Mouse (Mus musculus): Measurements from ENCODE around the gene Map2k5. TPM values are rescaled to one million over a fixed set of nuclear protein-coding genes. Genes with fewer than 3 reads are reported as not detected.
A peak's percentile ranks its signal among the peaks of the same experiment; 100 is the strongest.

Gene Map2k5
- polyA plus RNA-seq, 1 experiment from 2014 or later, result 29.1 TPM

- Histone ChIP-seq H3K27ac (ENCODE audit: low read length) (no peak overlapping the region), H3K4me1 (ENCODE audit: control insufficient read depth, insufficient read depth, low read length) (peaks cover 11% of the 10 kb centered on the region), H3K27me3 (ENCODE audit: control insufficient read depth, insufficient read depth, low read length) (peaks cover 79% of the 10 kb centered on the region), H3K4me3 (ENCODE audit: low read length) (no peak overlapping the region), H3K36me3 (ENCODE audit: control insufficient read depth, insufficient read depth) (no peaks in the 10 kb centered on the region), H3K9ac (ENCODE audit: low read length) (no peak overlapping the region), H3K9me3 (replicated peaks; ENCODE audit: control insufficient read depth, low read length) (peaks cover 3% of the 10 kb centered on the region), H3K4me2 (ENCODE audit: low read depth, low read length) (no peak overlapping the region)
- ATAC-seq (replicated peaks; ENCODE audit: extremely low read depth, insufficient read depth, low FRiP score), result peak; percentile 72; the same call in 1 of the 2 replicates
- under 1% methylated on average over 20 of the region's 20 CpGs for WGBS
These were observed 226.4 kb downstream of the Map2k5 start for GRCm38 (mm10) chr9:63151072-63151870.

- Histone ChIP-seq H3K4me2 (ENCODE audit: low read depth, low read length) (no peak overlapping the region), H3K9ac (ENCODE audit: low read length) (no peak overlapping the region), H3K9me3 (replicated peaks; ENCODE audit: control insufficient read depth, low read length) (peaks cover 3% of the 10 kb centered on the region), H3K4me3 (ENCODE audit: low read length) (no peak overlapping the region), H3K27ac (ENCODE audit: low read length) (no peak overlapping the region), H3K36me3 (ENCODE audit: control insufficient read depth, insufficient read depth) (no peaks in the 10 kb centered on the region), H3K4me1 (ENCODE audit: control insufficient read depth, insufficient read depth, low read length) (peaks cover 14% of the 10 kb centered on the region), H3K27me3 (ENCODE audit: control insufficient read depth, insufficient read depth, low read length) (peaks cover 86% of the 10 kb centered on the region)
- WGBS, result 3% methylated on average over 27 of the region's 27 CpGs
- no peak for ATAC-seq (replicated peaks; ENCODE audit: extremely low read depth, insufficient read depth, low FRiP score)
These were observed 227.5 kb downstream of the Map2k5 start for GRCm38 (mm10) chr9:63150086-63150800.

- Histone ChIP-seq H3K4me3 (ENCODE audit: low read length) (peak overlapping the region; percentile 52), H3K4me1 (ENCODE audit: control insufficient read depth, insufficient read depth, low read length) (peaks cover 20% of the 10 kb centered on the region)
- 3% methylated on average over 20 of the region's 20 CpGs for WGBS
These were observed 228.3 kb downstream of the Map2k5 start for GRCm38 (mm10) chr9:63149372-63149766.

GRCm38 (mm10) chr9:63148410-63149371 is 229.0 kb downstream of the Map2k5 start, which contains the start of gene Skor1:
TSS of gene Skor1 (minus strand) at chr9:63148961.
- H3K36me3 ChIP-seq (ENCODE audit: control insufficient read depth, insufficient read depth), result no peaks in the 10 kb centered on the region
- no peak within 1 kb of the TSS for H3K27ac ChIP-seq (ENCODE audit: low read length)
- peaks cover 25% of the 10 kb centered on the region for H3K4me1 ChIP-seq (ENCODE audit: control insufficient read depth, insufficient read depth, low read length)
- H3K4me2 ChIP-seq (ENCODE audit: low read depth, low read length), result peak within 1 kb of the TSS; percentile 67
- H3K9ac ChIP-seq (ENCODE audit: low read length), result no peak within 1 kb of the TSS
- peak within 1 kb of the TSS; percentile 52 for H3K4me3 ChIP-seq (ENCODE audit: low read length)
- H3K9me3 ChIP-seq (replicated peaks; ENCODE audit: control insufficient read depth, low read length), result peaks cover 3% of the 10 kb centered on the region
- peaks cover 100% of the 10 kb centered on the region for H3K27me3 ChIP-seq (ENCODE audit: control insufficient read depth, insufficient read depth, low read length)
- no peak for ATAC-seq (replicated peaks; ENCODE audit: extremely low read depth, insufficient read depth, low FRiP score)
- under 1% methylated on average over 83 of the region's 108 CpGs for WGBS

More at GRCm38 (mm10) chr9:63149372-63149766, 228.3 kb downstream of the Map2k5 start:
- no peak for ATAC-seq (replicated peaks; ENCODE audit: extremely low read depth, insufficient read depth, low FRiP score)
- Histone ChIP-seq H3K27ac (ENCODE audit: low read length) (no peak overlapping the region), H3K27me3 (ENCODE audit: control insufficient read depth, insufficient read depth, low read length) (peaks cover 95% of the 10 kb centered on the region), H3K4me2 (ENCODE audit: low read depth, low read length) (peak overlapping the region; percentile 67), H3K9me3 (replicated peaks; ENCODE audit: control insufficient read depth, low read length) (peaks cover 3% of the 10 kb centered on the region), H3K36me3 (ENCODE audit: control insufficient read depth, insufficient read depth) (no peaks in the 10 kb centered on the region), H3K9ac (ENCODE audit: low read length) (no peak overlapping the region)

DNA sequence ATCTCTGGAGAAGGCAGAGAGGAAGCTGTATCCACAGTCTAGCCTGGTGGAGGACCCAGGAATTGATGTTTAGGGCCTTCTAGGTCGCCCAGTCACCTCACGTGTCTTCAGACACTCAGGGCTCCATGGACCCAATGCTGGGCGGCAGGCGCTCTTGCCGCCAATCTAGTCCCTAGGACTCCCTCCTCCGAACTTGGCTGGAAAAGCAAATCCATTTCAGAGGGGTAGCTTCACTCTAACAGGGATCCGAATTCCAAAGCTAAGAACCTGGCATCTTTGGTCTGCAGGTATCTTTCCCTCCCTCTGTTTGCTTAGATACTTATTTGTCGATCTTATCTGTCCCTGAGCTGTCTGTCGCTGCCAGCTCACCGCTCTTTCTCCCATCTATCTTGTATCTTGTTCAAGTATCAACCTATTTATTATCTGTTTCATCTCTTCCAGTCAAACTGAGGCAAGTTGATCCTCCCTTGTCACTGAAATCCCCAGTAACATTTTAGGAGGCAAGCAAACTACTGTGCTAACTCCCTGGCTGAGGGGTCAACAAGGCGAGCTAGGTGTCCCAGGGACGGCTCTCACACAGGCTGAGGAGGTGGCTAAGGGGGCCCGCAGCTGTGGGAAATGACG is 229.8 kb downstream of the Map2k5 start:
- WGBS, result 2% methylated on average over 14 of the region's 14 CpGs
- peaks cover 25% of the 10 kb centered on the region for H3K4me1 ChIP-seq (ENCODE audit: control insufficient read depth, insufficient read depth, low read length)

DNA sequence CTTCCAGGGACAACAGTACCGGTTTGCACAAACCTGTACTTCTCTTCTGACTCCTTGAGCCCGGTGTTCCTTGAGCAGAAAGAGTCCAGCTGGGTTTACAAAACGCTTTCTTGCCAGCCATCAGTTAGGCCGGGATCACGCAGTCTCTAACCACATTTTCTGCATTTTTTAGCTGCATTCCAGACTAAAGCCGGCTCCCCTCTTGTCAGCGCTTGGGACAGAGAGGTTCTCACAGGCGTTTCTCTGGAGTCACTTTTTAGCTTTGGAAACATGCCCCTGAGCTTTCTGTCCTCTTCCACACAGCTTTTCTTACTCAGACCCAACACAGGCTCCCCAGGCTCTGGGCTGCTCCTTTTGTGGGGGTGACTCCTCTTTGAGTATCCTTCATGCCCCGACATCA is 230.4 kb downstream of the Map2k5 start:
- Histone ChIP-seq H3K36me3 (ENCODE audit: control insufficient read depth, insufficient read depth) (no peaks in the 10 kb centered on the region), H3K4me2 (ENCODE audit: low read depth, low read length) (no peak overlapping the region), H3K4me1 (ENCODE audit: control insufficient read depth, insufficient read depth, low read length) (peaks cover 30% of the 10 kb centered on the region), H3K9me3 (replicated peaks; ENCODE audit: control insufficient read depth, low read length) (no peaks in the 10 kb centered on the region), H3K27me3 (ENCODE audit: control insufficient read depth, insufficient read depth, low read length) (peaks cover 100% of the 10 kb centered on the region), H3K9ac (ENCODE audit: low read length) (no peak overlapping the region), H3K27ac (ENCODE audit: low read length) (no peak overlapping the region), H3K4me3 (ENCODE audit: low read length) (peak overlapping the region; percentile 50; the same call in 1 of the 2 replicates)
- ATAC-seq (replicated peaks; ENCODE audit: extremely low read depth, insufficient read depth, low FRiP score), result no peak
- 1% methylated on average over 9 of the region's 9 CpGs for WGBS

More for the DNA sequence above, 229.8 kb downstream of the Map2k5 start:
- H3K9ac ChIP-seq (ENCODE audit: low read length), result no peak overlapping the region
- H3K4me3 ChIP-seq (ENCODE audit: low read length), result no peak overlapping the region
- H3K27ac ChIP-seq (ENCODE audit: low read length), result no peak overlapping the region
- no peak for ATAC-seq (replicated peaks; ENCODE audit: extremely low read depth, insufficient read depth, low FRiP score)
- no peaks in the 10 kb centered on the region for H3K36me3 ChIP-seq (ENCODE audit: control insufficient read depth, insufficient read depth)
- H3K4me2 ChIP-seq (ENCODE audit: low read depth, low read length), result no peak overlapping the region
- peaks cover 100% of the 10 kb centered on the region for H3K27me3 ChIP-seq (ENCODE audit: control insufficient read depth, insufficient read depth, low read length)
- no peaks in the 10 kb centered on the region for H3K9me3 ChIP-seq (replicated peaks; ENCODE audit: control insufficient read depth, low read length)

DNA sequence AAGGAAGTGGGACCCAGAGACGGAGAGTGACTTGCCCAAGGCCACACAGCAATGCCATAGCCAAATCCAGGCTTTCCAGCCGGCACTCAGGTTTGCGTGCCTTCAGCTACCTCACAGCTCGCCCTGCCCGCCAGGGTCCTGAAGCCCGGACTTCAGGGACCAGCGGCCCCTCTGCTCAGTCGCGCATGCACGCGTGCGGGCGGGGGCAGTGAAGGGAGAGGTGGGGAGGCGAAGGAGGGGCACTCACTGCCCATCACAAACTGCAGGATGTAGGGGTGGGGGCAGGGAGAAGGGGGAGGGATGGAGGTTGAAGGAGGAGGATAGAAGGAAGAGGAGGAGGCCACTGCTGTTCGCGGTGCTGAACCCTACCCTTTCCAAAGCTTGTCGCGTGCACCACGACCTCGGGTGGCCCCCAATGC is 230.8 kb downstream of the Map2k5 start:
- no peak overlapping the region for H3K9ac ChIP-seq (ENCODE audit: low read length)
- peak overlapping the region; percentile 61 for H3K4me2 ChIP-seq (ENCODE audit: low read depth, low read length)
- H3K9me3 ChIP-seq (replicated peaks; ENCODE audit: control insufficient read depth, low read length), result no peaks in the 10 kb centered on the region
- H3K27me3 ChIP-seq (ENCODE audit: control insufficient read depth, insufficient read depth, low read length), result peaks cover 100% of the 10 kb centered on the region
- H3K4me1 ChIP-seq (ENCODE audit: control insufficient read depth, insufficient read depth, low read length), result peaks cover 34% of the 10 kb centered on the region
- WGBS, result 1% methylated on average over 20 of the region's 20 CpGs
- H3K36me3 ChIP-seq (ENCODE audit: control insufficient read depth, insufficient read depth), result no peaks in the 10 kb centered on the region
- no peak overlapping the region for H3K27ac ChIP-seq (ENCODE audit: low read length)
- no peak for ATAC-seq (replicated peaks; ENCODE audit: extremely low read depth, insufficient read depth, low FRiP score)
- peak overlapping the region; percentile 50 for H3K4me3 ChIP-seq (ENCODE audit: low read length)

- H3K9ac ChIP-seq (ENCODE audit: low read length), result no peak overlapping the region
- ATAC-seq (replicated peaks; ENCODE audit: extremely low read depth, insufficient read depth, low FRiP score), result no peak
- WGBS, result 2% methylated on average over 46 of the region's 46 CpGs
- H3K4me1 ChIP-seq (ENCODE audit: control insufficient read depth, insufficient read depth, low read length), result peaks cover 34% of the 10 kb centered on the region
- H3K4me2 ChIP-seq (ENCODE audit: low read depth, low read length), result peak overlapping the region; percentile 61
- H3K36me3 ChIP-seq (ENCODE audit: control insufficient read depth, insufficient read depth), result no peaks in the 10 kb centered on the region
- H3K9me3 ChIP-seq (replicated peaks; ENCODE audit: control insufficient read depth, low read length), result no peaks in the 10 kb centered on the region
- H3K27me3 ChIP-seq (ENCODE audit: control insufficient read depth, insufficient read depth, low read length), result peaks cover 100% of the 10 kb centered on the region
- no peak overlapping the region for H3K27ac ChIP-seq (ENCODE audit: low read length)
- H3K4me3 ChIP-seq (ENCODE audit: low read length), result peak overlapping the region; percentile 50
These were observed 231.4 kb downstream of the Map2k5 start for GRCm38 (mm10) chr9:63146126-63146855.

All from heart, embryonic 16.5 days (tissue).